Mouse (Mus musculus): ENCODE measurements at regions not wholly inside any gene's neighbourhood (a gene's known extent, or its start where the extent isn't known, plus 50 kb on each side); places are given as distances from the start of the nearest gene placed in this dataset.

- Histone ChIP-seq H3K36me3 (replicated peaks; ENCODE audit: control insufficient read depth, insufficient read depth) (no peaks in the 10 kb centered on the region), H3K27me3 (ENCODE audit: control insufficient read depth, insufficient read depth, low read length) (no peaks in the 10 kb centered on the region), H3K9me3 (ENCODE audit: control insufficient read depth, low read length) (no peaks in the 10 kb centered on the region), H3K4me1 (replicated peaks; ENCODE audit: control insufficient read depth, insufficient read depth, low read length) (no peaks in the 10 kb centered on the region), H3K4me2 (replicated peaks) (no peak overlapping the region), H3K9ac (no peak overlapping the region), H3K27ac (no peak overlapping the region), H3K4me3 (replicated peaks; ENCODE audit: low read length) (no peak overlapping the region)
- DNase-seq (ENCODE audit: low spot score) (peak; percentile 39), ATAC-seq (ENCODE audit: low FRiP score) (peak; percentile 82; the same call in 1 of the 2 replicates)
- WGBS, result 22% methylated on average over 10 of the region's 10 CpGs
Measured at GRCm38 (mm10) chr10:45009676-45010075, 57.3 kb upstream of the Prep start.

GRCm38 (mm10) chr10:45009235-45009634 is 57.8 kb upstream of the Prep start:
- H3K4me3 ChIP-seq (replicated peaks; ENCODE audit: low read length), result no peak overlapping the region
- H3K27ac ChIP-seq, result no peak overlapping the region
- no peak for ATAC-seq (ENCODE audit: low FRiP score)
- H3K4me2 ChIP-seq (replicated peaks), result no peak overlapping the region
- H3K4me1 ChIP-seq (replicated peaks; ENCODE audit: control insufficient read depth, insufficient read depth, low read length), result no peaks in the 10 kb centered on the region
- no peak for DNase-seq (ENCODE audit: low spot score)
- no peak overlapping the region for H3K9ac ChIP-seq
- H3K27me3 ChIP-seq (ENCODE audit: control insufficient read depth, insufficient read depth, low read length), result no peaks in the 10 kb centered on the region
- H3K36me3 ChIP-seq (replicated peaks; ENCODE audit: control insufficient read depth, insufficient read depth), result no peaks in the 10 kb centered on the region
- no peaks in the 10 kb centered on the region for H3K9me3 ChIP-seq (ENCODE audit: control insufficient read depth, low read length)
- WGBS, result 69% methylated on average over 1 of the region's 1 CpGs

- 79% methylated on average over 9 of the region's 9 CpGs for WGBS
Measured at GRCm38 (mm10) chr10:45004037-45004653, 62.9 kb upstream of the Prep start.

DNA sequence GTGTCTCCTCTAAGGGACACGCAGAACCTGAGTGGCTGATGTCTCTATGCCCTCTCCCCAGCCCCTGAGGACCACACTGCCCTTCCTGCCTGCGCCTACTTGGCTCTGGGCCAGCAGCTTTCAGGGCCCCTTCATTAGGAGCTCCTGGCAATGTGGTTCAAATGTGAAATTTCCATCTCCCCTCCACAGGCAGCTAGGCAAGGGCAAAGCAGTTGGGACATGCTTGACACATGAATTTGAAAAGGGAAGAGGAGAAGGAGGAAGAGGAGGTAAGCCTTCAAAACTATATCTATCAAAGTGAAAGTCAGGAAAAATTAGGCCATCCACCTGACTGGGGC is 63.7 kb upstream of the Prep start:
- Histone ChIP-seq H3K4me1 (replicated peaks; ENCODE audit: control insufficient read depth, insufficient read depth, low read length) (0 out of 2 replicates have a peak, but pooled peaks cover 8% of the 10 kb centered on the region), H3K9ac (no peak overlapping the region), H3K4me2 (replicated peaks) (no peak overlapping the region), H3K9me3 (ENCODE audit: control insufficient read depth, low read length) (no peaks in the 10 kb centered on the region), H3K27ac (no peak overlapping the region), H3K27me3 (ENCODE audit: control insufficient read depth, insufficient read depth, low read length) (no peaks in the 10 kb centered on the region), H3K36me3 (replicated peaks; ENCODE audit: control insufficient read depth, insufficient read depth) (no peaks in the 10 kb centered on the region), H3K4me3 (replicated peaks; ENCODE audit: low read length) (no peak overlapping the region)
- 48% methylated on average over 2 of the region's 2 CpGs for WGBS
- no peak for DNase-seq (ENCODE audit: low spot score)
- no peak for ATAC-seq (ENCODE audit: low FRiP score)

More at GRCm38 (mm10) chr10:45004037-45004653, 62.9 kb upstream of the Prep start:
- H3K36me3 ChIP-seq (replicated peaks; ENCODE audit: control insufficient read depth, insufficient read depth), result no peaks in the 10 kb centered on the region
- no peak for ATAC-seq (ENCODE audit: low FRiP score)
- no peaks in the 10 kb centered on the region for H3K9me3 ChIP-seq (ENCODE audit: control insufficient read depth, low read length)
- H3K27me3 ChIP-seq (ENCODE audit: control insufficient read depth, insufficient read depth, low read length), result no peaks in the 10 kb centered on the region
- no peak overlapping the region for H3K4me2 ChIP-seq (replicated peaks)
- no peak overlapping the region for H3K4me3 ChIP-seq (replicated peaks; ENCODE audit: low read length)
- DNase-seq (ENCODE audit: low spot score), result no peak
- H3K4me1 ChIP-seq (replicated peaks; ENCODE audit: control insufficient read depth, insufficient read depth, low read length), result 0 out of 2 replicates have a peak, but pooled peaks cover 8% of the 10 kb centered on the region
- H3K9ac ChIP-seq, result no peak overlapping the region
- H3K27ac ChIP-seq, result no peak overlapping the region

- Histone ChIP-seq H3K36me3 (replicated peaks; ENCODE audit: control insufficient read depth, insufficient read depth) (no peaks in the 10 kb centered on the region), H3K27me3 (ENCODE audit: control insufficient read depth, insufficient read depth, low read length) (no peaks in the 10 kb centered on the region), H3K4me1 (replicated peaks; ENCODE audit: control insufficient read depth, insufficient read depth, low read length) (0 out of 2 replicates have a peak, but pooled peaks cover 8% of the 10 kb centered on the region), H3K4me2 (replicated peaks) (no peak overlapping the region), H3K9me3 (ENCODE audit: control insufficient read depth, low read length) (no peaks in the 10 kb centered on the region), H3K4me3 (replicated peaks; ENCODE audit: low read length) (no peak overlapping the region), H3K9ac (no peak overlapping the region), H3K27ac (no peak overlapping the region)
- 61% methylated on average over 8 of the region's 8 CpGs for WGBS
- ATAC-seq (ENCODE audit: low FRiP score), result no peak
- no peak for DNase-seq (ENCODE audit: low spot score)
Measured at GRCm38 (mm10) chr10:45002637-45003343, 64.2 kb upstream of the Prep start.

DNA sequence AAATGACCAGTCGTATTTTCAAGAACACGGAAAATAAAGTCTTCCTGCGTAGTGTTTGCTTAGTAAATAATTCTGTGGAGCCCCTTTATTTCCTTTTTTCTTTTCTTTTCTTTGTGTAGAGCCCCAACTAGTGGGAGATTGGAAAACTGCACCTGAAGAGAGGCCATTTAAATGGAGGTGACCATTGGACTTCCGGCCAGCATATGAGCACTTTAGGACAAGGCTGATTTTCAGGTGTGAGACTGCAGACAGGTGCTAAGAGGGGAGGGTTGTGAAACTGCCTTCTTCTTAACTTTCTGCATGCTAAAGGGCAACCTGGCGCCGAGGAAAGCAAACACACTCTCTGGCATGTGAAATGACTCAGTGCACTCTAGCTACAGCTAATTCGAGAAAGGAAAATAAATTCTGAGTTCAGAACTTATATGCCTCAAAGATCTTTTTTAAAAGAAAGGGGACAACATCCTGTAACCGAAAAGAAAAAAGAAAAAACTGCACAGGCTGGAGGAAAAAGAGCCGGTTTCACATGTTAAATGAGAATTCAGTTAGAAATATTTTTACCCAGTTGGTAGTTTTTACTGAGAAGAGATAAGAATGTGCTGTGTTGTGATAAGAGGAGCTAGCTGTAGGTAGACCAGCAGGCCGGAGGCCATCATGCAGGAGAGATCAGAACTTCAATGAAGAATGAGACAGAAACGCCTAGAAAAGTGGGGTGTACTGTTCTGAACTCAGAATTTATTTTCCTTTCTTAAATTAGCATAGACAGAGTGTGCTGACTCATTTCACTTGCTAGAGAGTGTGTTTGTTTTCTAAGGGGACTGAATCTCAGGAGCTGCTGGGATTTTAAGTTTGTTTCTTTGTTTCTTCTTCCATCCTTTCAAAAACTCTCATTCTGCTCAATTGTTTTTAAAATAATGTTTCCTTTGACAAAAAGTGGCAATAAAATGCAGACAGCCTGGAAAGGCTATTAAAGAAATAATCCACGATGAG is 65.8 kb upstream of the Prep start:
- no peaks in the 10 kb centered on the region for H3K36me3 ChIP-seq (replicated peaks; ENCODE audit: control insufficient read depth, insufficient read depth)
- no peaks in the 10 kb centered on the region for H3K27me3 ChIP-seq (ENCODE audit: control insufficient read depth, insufficient read depth, low read length)
- peak overlapping the region; percentile 31 for H3K4me3 ChIP-seq (replicated peaks; ENCODE audit: low read length)
- H3K9ac ChIP-seq, result peak overlapping the region; percentile 61
- peak; percentile 35; the same call in 1 of the 2 replicates for ATAC-seq (ENCODE audit: low FRiP score)
- peak overlapping the region; percentile 76 for H3K27ac ChIP-seq
- H3K9me3 ChIP-seq (ENCODE audit: control insufficient read depth, low read length), result no peaks in the 10 kb centered on the region
- peak; percentile 88 for DNase-seq (ENCODE audit: low spot score)
- peak overlapping the region; percentile 72 for H3K4me2 ChIP-seq (replicated peaks)
- WGBS, result 47% methylated on average over 12 of the region's 12 CpGs
- 0 out of 2 replicates have a peak, but pooled peaks cover 14% of the 10 kb centered on the region for H3K4me1 ChIP-seq (replicated peaks; ENCODE audit: control insufficient read depth, insufficient read depth, low read length)

DNA sequence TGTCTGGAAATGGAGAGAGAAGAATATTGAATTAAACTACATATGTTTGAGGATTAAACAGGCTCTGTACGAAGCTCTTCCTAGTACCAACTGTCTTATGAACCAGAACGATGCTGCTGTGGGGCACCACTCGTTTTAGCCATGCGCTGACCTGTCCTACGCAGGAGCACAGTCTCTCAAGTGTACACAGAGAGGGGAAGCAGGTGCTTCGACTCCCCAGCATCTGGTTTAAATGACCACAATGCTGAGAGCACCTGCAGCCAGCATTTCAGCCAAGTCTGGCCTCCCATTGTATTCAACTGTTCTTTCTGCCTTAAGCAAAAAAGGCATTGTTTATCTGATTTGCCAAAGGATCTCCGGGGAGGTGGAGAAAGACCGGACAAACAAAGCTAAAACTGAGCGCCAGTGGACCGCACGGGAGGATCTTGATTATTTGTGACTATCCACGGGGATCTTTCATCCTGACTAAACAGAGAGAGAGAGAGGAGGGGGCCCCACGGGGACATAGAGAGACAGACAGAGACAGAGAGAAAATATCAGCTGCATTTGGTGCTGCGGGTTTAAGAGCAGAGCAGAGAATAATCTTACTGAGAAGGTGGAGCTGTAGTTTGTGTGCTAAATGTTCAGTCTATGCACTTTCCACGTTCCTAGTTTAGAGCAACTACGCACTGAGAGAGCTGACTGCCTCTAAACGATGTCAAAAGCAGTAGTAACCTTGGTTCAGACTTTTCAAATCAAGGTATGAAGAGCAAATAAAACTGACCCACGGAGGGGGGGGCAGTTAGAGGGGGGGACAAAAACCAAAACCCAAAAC is 66.8 kb upstream of the Prep start:
- no peaks in the 10 kb centered on the region for H3K27me3 ChIP-seq (ENCODE audit: control insufficient read depth, insufficient read depth, low read length)
- H3K27ac ChIP-seq, result peak overlapping the region; percentile 76
- 0 out of 2 replicates have a peak, but pooled peaks cover 14% of the 10 kb centered on the region for H3K4me1 ChIP-seq (replicated peaks; ENCODE audit: control insufficient read depth, insufficient read depth, low read length)
- ATAC-seq (ENCODE audit: low FRiP score) (peak; percentile 57), DNase-seq (ENCODE audit: low spot score) (peak; percentile 62)
- H3K4me2 ChIP-seq (replicated peaks), result peak overlapping the region; percentile 72
- no peaks in the 10 kb centered on the region for H3K36me3 ChIP-seq (replicated peaks; ENCODE audit: control insufficient read depth, insufficient read depth)
- peak overlapping the region; percentile 61 for H3K9ac ChIP-seq
- H3K4me3 ChIP-seq (replicated peaks; ENCODE audit: low read length), result peak overlapping the region; percentile 31
- no peaks in the 10 kb centered on the region for H3K9me3 ChIP-seq (ENCODE audit: control insufficient read depth, low read length)
- 9% methylated on average over 18 of the region's 18 CpGs for WGBS

DNA sequence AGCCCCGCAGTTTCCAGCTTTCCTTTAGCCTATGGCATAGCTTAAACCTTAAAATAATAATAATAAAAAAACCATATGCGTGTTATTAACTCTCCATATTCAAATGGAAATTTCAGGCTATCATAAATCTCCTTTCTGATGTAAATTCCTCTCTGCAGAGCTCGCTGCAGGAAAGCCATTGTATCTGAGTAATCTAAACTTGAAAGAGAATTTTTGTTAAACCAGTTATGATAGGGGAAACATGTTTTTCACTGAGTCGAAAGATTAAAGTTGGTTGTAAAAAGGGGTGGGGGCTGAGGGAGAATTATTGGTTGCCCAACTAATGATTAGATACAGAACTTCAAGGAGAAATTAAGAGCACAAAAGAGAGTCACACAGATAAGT is 69.1 kb upstream of the Prep start:
- Histone ChIP-seq H3K27ac (no peak overlapping the region), H3K4me2 (replicated peaks) (peak overlapping the region; percentile 49), H3K4me3 (replicated peaks; ENCODE audit: low read length) (no peak overlapping the region), H3K9ac (no peak overlapping the region; the same call in 1 of the 2 replicates), H3K9me3 (ENCODE audit: control insufficient read depth, low read length) (no peaks in the 10 kb centered on the region), H3K27me3 (ENCODE audit: control insufficient read depth, insufficient read depth, low read length) (no peaks in the 10 kb centered on the region), H3K4me1 (replicated peaks; ENCODE audit: control insufficient read depth, insufficient read depth, low read length) (0 out of 2 replicates have a peak, but pooled peaks cover 14% of the 10 kb centered on the region), H3K36me3 (replicated peaks; ENCODE audit: control insufficient read depth, insufficient read depth) (no peaks in the 10 kb centered on the region)
- no peak for ATAC-seq (ENCODE audit: low FRiP score)
- 3% methylated on average over 4 of the region's 4 CpGs for WGBS
- DNase-seq (ENCODE audit: low spot score), result no peak
